Mouse (Mus musculus) stomach, postnatal 0 days (tissue): Measurements from ENCODE around the gene Ypel5.

Experiments
- CTCF ChIP-seq: IDR thresholded peaks from 2 replicates; pipeline ENCODE4 v1.5.1; 2016; ENCODE audit warnings: antibody characterized with exemption, low read depth, mild to moderate bottlenecking, moderate library complexity
- EP300 ChIP-seq: optimal IDR thresholded peaks from 2 replicates; pipeline ENCODE3; 2016; ENCODE audit warnings: antibody characterized with exemption

GRCm38 (mm10) chr17:72794660-72795059 is 41.6 kb upstream of the Ypel5 start:
- TF ChIP-seq CTCF, result no peak
- no peak for TF ChIP-seq EP300
